Mouse (Mus musculus): ENCODE measurements around the gene Zbtb16. TPM values are rescaled to one million over a fixed set of nuclear protein-coding genes. Genes with fewer than 3 reads are reported as not detected.

Gene Zbtb16
- polyA plus RNA-seq, 1 experiment, result 0.02 TPM

- Histone ChIP-seq H3K9me3 (ENCODE audit: control insufficient read depth, low read length) (peaks cover 8% of the 10 kb centered on the region), H3K36me3 (ENCODE audit: control insufficient read depth) (no peaks in the 10 kb centered on the region), H3K4me3 (replicated peaks) (peak overlapping the region; percentile 50), H3K27me3 (ENCODE audit: control insufficient read depth) (peaks cover 9% of the 10 kb centered on the region), H3K4me1 (ENCODE audit: control insufficient read depth) (peaks cover 24% of the 10 kb centered on the region)
- TF ChIP-seq GATA1 (IDR thresholded peaks at IDR 0.05; ENCODE audit: low read length), result no peak
Measured at GRCm38 (mm10) chr9:48648285-48649097, 187.5 kb downstream of the Zbtb16 start.

DNA sequence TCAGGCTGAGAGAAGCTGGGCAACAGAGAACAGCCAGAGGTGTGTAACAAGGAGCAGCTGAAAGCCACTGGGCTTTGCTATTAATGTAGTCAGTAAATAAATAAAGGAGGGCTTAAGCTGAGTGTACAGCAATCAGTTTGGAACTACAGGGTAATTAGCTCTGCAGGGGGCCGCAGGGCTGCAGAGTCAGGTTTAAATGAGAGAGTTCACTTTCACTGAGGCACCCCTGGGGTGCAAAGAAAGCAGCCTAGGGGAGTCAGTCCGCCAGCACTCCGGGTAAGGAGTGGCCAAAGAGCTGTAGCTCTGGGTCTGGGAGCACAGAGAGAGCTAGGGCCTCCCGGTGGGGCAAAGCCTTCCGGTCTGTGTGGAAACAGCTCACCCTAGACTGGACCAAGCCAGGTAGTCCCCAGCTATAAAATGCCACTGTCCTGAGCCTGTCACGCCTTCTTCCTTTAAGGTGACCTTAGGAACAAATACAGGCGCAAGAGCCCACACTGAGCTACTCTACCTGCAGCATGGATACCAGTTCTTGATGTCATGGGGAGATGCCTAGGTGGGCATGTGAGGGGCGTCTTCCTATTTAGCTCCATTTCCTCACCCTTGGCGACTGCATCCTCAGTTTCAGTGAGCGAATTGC, 188.3 kb downstream of the Zbtb16 start:
- Histone ChIP-seq H3K4me3 (replicated peaks) (no peak overlapping the region), H3K4me1 (ENCODE audit: control insufficient read depth) (peaks cover 24% of the 10 kb centered on the region), H3K9me3 (ENCODE audit: control insufficient read depth, low read length) (peaks cover 8% of the 10 kb centered on the region), H3K36me3 (ENCODE audit: control insufficient read depth) (no peaks in the 10 kb centered on the region), H3K27me3 (ENCODE audit: control insufficient read depth) (peaks cover 9% of the 10 kb centered on the region)
- TF ChIP-seq TAL1 (IDR thresholded peaks at IDR 0.05; ENCODE audit: low read length), result no peak
- no peak for TF ChIP-seq GATA1 (IDR thresholded peaks at IDR 0.05; ENCODE audit: low read length)

DNA sequence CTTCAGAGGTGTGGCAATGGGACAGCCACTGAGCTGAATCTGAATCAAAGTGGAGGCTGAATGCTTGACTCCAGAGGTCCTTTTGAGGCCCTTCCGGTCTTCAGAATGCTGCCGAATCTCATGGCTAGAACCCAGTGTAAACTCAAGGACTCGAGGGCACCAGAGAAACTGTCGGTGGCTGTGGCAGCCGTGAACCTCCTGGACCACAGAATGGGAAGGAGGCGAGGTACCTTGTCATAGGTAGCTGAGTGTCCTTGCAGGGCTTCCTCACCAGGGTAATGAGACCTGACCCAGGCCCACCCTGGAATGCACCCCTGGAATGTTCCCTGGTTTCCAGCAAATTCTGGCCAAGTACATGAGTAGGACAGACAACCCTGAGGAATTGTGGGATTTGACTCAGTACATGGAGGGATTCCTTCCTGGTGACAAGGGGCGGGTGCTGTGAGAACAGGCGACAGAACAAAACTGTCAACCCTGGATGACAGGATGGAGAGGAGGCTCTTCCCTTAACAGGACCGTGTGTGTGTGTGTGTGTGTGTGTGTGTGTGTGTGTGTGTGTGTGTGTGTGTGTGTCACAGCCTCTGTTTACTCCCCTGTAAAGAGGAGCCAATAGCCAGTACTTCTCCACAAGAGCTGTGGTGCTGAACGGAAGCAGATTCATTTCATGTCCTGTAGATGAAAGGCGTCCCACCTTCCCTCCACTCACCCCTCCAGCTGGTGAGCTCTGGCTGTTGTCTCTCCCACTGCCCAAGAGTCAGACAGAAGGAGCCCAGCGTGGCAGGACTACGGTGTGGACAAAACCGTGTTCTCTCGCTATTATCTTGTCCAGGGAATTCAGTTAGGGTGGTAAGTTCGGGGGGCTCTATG, 189.0 kb downstream of the Zbtb16 start:
- TF ChIP-seq TAL1 (IDR thresholded peaks at IDR 0.05; ENCODE audit: low read length) (no peak), GATA1 (IDR thresholded peaks at IDR 0.05; ENCODE audit: low read length) (no peak)
- H3K4me3 ChIP-seq (replicated peaks), result no peak overlapping the region
- H3K9me3 ChIP-seq (ENCODE audit: control insufficient read depth, low read length), result peaks cover 8% of the 10 kb centered on the region
- H3K36me3 ChIP-seq (ENCODE audit: control insufficient read depth), result no peaks in the 10 kb centered on the region
- peaks cover 24% of the 10 kb centered on the region for H3K4me1 ChIP-seq (ENCODE audit: control insufficient read depth)
- H3K27me3 ChIP-seq (ENCODE audit: control insufficient read depth), result peaks cover 9% of the 10 kb centered on the region

GRCm38 (mm10) chr9:48646251-48646650, 189.8 kb downstream of the Zbtb16 start:
- TF ChIP-seq GATA1 (IDR thresholded peaks at IDR 0.05; ENCODE audit: low read length) (no peak), TAL1 (IDR thresholded peaks at IDR 0.05; ENCODE audit: low read length) (no peak)
- H3K9me3 ChIP-seq (ENCODE audit: control insufficient read depth, low read length), result peaks cover 8% of the 10 kb centered on the region
- H3K4me1 ChIP-seq (ENCODE audit: control insufficient read depth), result peaks cover 24% of the 10 kb centered on the region
- H3K36me3 ChIP-seq (ENCODE audit: control insufficient read depth), result no peaks in the 10 kb centered on the region
- H3K27me3 ChIP-seq (ENCODE audit: control insufficient read depth), result peaks cover 9% of the 10 kb centered on the region
- H3K4me3 ChIP-seq (replicated peaks), result no peak overlapping the region

DNA sequence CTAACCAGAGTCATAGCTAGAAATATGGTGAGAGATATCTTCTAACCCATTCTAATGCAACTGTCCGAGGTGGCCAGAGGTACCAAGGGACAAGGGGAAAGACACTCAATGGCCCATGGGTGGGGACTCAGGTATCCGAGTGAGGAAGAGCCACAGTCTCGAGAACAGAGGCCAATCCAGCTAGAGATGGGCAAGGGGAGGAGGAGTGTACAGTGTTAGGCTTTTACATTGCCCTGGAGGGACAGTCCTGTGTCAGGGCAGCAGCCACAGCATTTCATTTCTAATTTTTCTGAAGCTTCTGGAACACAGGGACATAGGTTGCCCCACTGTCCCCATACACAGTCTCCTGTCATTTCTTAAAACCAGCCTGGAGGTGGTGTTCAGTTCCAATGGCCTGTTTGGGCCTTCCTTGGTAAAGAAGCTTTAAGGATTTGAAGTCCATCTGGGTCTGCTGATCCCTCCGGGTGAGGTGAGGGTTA, 190.3 kb downstream of the Zbtb16 start:
- H3K36me3 ChIP-seq (ENCODE audit: control insufficient read depth), result no peaks in the 10 kb centered on the region
- peaks cover 9% of the 10 kb centered on the region for H3K27me3 ChIP-seq (ENCODE audit: control insufficient read depth)
- TF ChIP-seq TAL1 (IDR thresholded peaks at IDR 0.05; ENCODE audit: low read length) (no peak), GATA1 (IDR thresholded peaks at IDR 0.05; ENCODE audit: low read length) (no peak)
- H3K4me1 ChIP-seq (ENCODE audit: control insufficient read depth), result peaks cover 24% of the 10 kb centered on the region
- no peak overlapping the region for H3K4me3 ChIP-seq (replicated peaks)
- peaks cover 8% of the 10 kb centered on the region for H3K9me3 ChIP-seq (ENCODE audit: control insufficient read depth, low read length)

DNA sequence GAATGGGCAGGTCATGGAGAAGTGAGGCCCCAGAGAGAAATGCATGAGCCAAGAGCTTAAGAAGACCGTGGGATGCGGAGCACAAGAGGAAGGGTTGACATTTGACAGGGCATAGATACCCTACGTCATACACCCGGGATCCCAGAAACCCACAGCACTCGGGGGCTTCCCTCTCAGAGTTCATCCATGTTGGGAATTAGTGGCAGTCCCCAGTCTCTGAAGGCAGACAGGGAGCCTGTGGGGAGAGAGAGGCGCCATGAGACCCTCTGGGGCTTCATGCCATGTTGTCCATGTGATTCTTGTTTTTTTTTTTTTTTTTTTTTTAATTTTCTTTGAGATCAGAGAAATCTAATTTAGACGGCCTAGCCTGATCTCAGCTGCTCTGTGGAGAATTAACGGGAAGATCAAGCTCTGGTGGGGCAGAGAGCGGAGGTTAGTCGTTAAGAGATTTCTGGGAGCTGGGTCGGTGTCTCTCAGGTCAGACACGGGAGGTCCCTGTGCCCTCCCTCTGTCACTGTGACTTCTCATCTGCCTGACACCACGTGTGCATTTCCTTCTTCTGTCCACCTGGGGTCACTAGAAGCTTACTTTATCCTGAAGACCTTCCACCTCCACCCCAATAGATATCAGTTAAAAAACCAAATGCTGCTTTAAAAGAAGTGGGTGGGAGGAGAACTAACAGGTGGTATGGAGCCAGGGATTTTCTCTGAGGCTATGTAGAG, 190.9 kb downstream of the Zbtb16 start:
- H3K4me1 ChIP-seq (ENCODE audit: control insufficient read depth), result peaks cover 20% of the 10 kb centered on the region
- H3K36me3 ChIP-seq (ENCODE audit: control insufficient read depth), result no peaks in the 10 kb centered on the region
- peaks cover 8% of the 10 kb centered on the region for H3K9me3 ChIP-seq (ENCODE audit: control insufficient read depth, low read length)
- TF ChIP-seq GATA1 (IDR thresholded peaks at IDR 0.05; ENCODE audit: low read length) (no peak), TAL1 (IDR thresholded peaks at IDR 0.05; ENCODE audit: low read length) (no peak)
- H3K27me3 ChIP-seq (ENCODE audit: control insufficient read depth), result peaks cover 9% of the 10 kb centered on the region
- no peak overlapping the region for H3K4me3 ChIP-seq (replicated peaks)

DNA sequence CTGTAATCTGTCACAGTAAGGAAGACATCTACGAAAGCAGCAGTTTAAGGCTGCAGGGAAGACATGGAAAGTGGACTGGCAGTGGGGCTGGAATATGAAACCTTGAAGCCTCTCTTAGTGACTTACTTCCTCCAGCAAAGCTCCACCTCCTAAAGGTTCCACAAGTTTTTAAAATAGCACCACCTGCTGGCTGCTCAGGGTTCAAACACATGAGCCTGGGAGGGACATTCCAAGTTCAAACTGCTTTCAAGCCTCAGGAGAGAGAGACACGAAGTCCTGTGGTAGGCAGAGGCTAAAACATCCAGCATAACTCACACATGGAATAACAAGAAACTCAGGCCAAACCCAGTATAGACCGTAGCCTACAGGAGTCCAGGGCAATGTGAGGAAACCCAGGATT, 191.6 kb downstream of the Zbtb16 start:
- TF ChIP-seq TAL1 (IDR thresholded peaks at IDR 0.05; ENCODE audit: low read length) (no peak), GATA1 (IDR thresholded peaks at IDR 0.05; ENCODE audit: low read length) (no peak)

DNA sequence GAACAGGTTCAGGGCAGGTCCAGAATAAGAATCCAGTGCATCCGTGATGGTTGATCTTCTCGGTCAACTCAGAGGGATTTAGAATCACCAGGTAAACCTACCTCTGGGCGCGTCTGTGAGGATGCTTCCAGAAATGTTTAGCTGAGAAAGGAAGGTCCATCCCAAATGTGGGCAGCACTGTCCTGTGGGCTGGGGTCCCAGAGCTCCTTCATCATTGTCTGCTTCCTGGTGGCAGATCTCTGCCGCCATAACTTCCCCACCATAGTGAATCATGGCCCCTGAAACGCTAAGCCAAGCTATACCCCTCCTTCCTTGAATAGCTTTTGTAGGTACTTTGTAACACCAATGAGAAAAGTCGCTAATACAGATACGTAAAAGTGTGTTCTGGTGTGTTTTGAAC, 194.4 kb downstream of the Zbtb16 start:
- Histone ChIP-seq H3K4me3 (replicated peaks) (no peak overlapping the region), H3K4me1 (ENCODE audit: control insufficient read depth) (no peaks in the 10 kb centered on the region), H3K27me3 (ENCODE audit: control insufficient read depth) (peaks cover 3% of the 10 kb centered on the region; the same call in 1 of the 2 replicates), H3K36me3 (ENCODE audit: control insufficient read depth) (no peaks in the 10 kb centered on the region), H3K9me3 (ENCODE audit: control insufficient read depth, low read length) (peaks cover 8% of the 10 kb centered on the region)
- no peak for TF ChIP-seq GATA1 (IDR thresholded peaks at IDR 0.05; ENCODE audit: low read length)
- TF ChIP-seq TAL1 (IDR thresholded peaks at IDR 0.05; ENCODE audit: low read length), result no peak

More for the DNA sequence above, 191.6 kb downstream of the Zbtb16 start:
- Histone ChIP-seq H3K36me3 (ENCODE audit: control insufficient read depth) (no peaks in the 10 kb centered on the region), H3K4me3 (replicated peaks) (no peak overlapping the region), H3K4me1 (ENCODE audit: control insufficient read depth) (peaks cover 12% of the 10 kb centered on the region), H3K9me3 (ENCODE audit: control insufficient read depth, low read length) (peaks cover 8% of the 10 kb centered on the region), H3K27me3 (ENCODE audit: control insufficient read depth) (peaks cover 9% of the 10 kb centered on the region)
